In the genomic region with DNA sequence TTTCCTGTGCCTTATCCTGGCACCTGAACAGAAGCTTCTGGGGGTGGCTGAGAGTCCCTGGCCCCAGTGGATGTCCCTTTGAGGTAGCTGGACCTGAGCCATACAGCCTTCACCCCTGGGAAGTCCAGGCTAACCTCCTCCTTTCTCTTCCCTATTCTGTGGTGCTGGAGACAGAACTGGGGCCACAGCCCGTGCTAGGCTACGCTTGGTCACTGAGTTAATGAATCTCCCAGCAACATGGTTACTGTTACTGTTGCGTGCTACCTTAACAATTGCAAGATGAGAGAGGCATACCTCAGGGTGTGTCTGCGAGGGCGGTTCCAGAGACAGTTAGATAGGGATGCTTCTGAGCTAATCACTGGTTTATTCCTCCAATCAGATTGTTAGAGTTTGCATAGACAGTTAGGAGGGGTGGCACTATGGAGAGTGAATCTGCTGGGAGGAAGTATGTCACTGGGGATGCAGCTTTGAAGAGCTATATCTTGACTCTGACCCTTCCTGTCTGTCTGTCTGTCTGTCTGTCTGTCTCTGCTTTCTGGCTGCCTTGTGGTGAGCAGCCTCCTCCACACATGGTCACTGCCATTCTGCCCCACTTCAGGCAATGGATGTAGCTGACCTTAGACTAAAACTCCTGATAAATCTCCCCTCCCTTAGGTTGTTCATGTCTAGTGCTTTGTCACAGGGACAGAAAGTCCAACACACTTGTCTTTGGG, we compare ENCODE assay signal across 10 mouse cellular contexts. TPM values are rescaled to one million over a fixed set of nuclear protein-coding genes. Genes with fewer than 3 reads are reported as not detected.
DNase-seq lines count a peak whose midpoint lies in the region; ATAC-seq and TF ChIP-seq lines count a peak whose summit lies in the region.
"Had no signal": no experiment of that assay in that cellular context is flagged by ENCODE, and none has a peak within 500 bp of the region (broad histone marks: within the 10 kb centered on the region; RNA-seq: fewer than 3 reads in every experiment).

No protein-coding gene starts in this region.

- peaks cover 61% of the 10 kb centered on the region for H3K4me1 ChIP-seq in heart, embryonic 13.5 days
- peaks cover 84% of the 10 kb centered on the region for H3K4me1 ChIP-seq in hindbrain, embryonic 13.5 days (replicated peaks)
- H3K4me1 ChIP-seq in midbrain, embryonic 13.5 days (replicated peaks): peaks cover 67% of the 10 kb centered on the region
- H3K4me1 ChIP-seq in lung, adult 2 months (ENCODE audit: control insufficient read depth, insufficient read depth, low read length): peaks cover 4% of the 10 kb centered on the region

- no peaks in the 10 kb centered on the region for H3K36me3 ChIP-seq in heart, embryonic 13.5 days
- H3K36me3 ChIP-seq in hindbrain, embryonic 13.5 days: no peaks in the 10 kb centered on the region
- H3K36me3 ChIP-seq in midbrain, embryonic 13.5 days: no peaks in the 10 kb centered on the region

- no peak for ATAC-seq in heart, embryonic 13.5 days (ENCODE audit: extremely low read depth, insufficient number of reproducible peaks, low FRiP score, low TSS enrichment)
- ATAC-seq in hindbrain, embryonic 13.5 days (ENCODE audit: low FRiP score): no peak
- no peak for ATAC-seq in midbrain, embryonic 13.5 days
- ATAC-seq in inflammation-experienced regulatory T-cells, adult 6 months: no peak
- ATAC-seq in CD4-positive, CD25-positive, alpha-beta regulatory T cell, adult 4 months: no peak
- ATAC-seq: intestine, postnatal 0 days had no signal

- DNase-seq in heart, adult 11 months: no peak
- peak; percentile 33 for DNase-seq in c-Kit-negative CD71-positive TER-119-positive erythroid progenitor cells, embryonic 14.5 days (ENCODE audit: low read depth, low spot score)
- no peak for DNase-seq in lung, adult 2 months
- DNase-seq: heart, adult 2 months had no signal

- H3K27ac ChIP-seq in heart, embryonic 13.5 days (replicated peaks): no peak overlapping the region
- peak overlapping the region; percentile 76 for H3K27ac ChIP-seq in hindbrain, embryonic 13.5 days
- 0 out of 2 replicates have a peak overlapping the region, but pooled peaks have one; percentile 44 for H3K27ac ChIP-seq in midbrain, embryonic 13.5 days
- H3K27ac ChIP-seq: heart, adult 2 months had no signal

- H3K27me3 ChIP-seq in heart, embryonic 13.5 days (replicated peaks): peaks cover 3% of the 10 kb centered on the region; the same call in 1 of the 2 replicates
- no peaks in the 10 kb centered on the region for H3K27me3 ChIP-seq in hindbrain, embryonic 13.5 days
- H3K27me3 ChIP-seq in midbrain, embryonic 13.5 days: peaks cover 13% of the 10 kb centered on the region; the same call in 1 of the 2 replicates

- H3K9me3 ChIP-seq in heart, embryonic 13.5 days: no peaks in the 10 kb centered on the region
- no peaks in the 10 kb centered on the region for H3K9me3 ChIP-seq in hindbrain, embryonic 13.5 days
- no peaks in the 10 kb centered on the region for H3K9me3 ChIP-seq in midbrain, embryonic 13.5 days

- WGBS in heart, embryonic 13.5 days: 79% methylated on average over 5 of the region's 5 CpGs
- WGBS in hindbrain, embryonic 13.5 days: 68% methylated on average over 5 of the region's 5 CpGs
- 70% methylated on average over 5 of the region's 5 CpGs for WGBS in midbrain, embryonic 13.5 days
- 86% methylated on average over 5 of the region's 5 CpGs for WGBS in lung, adult 2 months

- TF ChIP-seq POLR2A in lung, adult 2 months (IDR thresholded peaks at IDR 0.05; ENCODE audit: borderline replicate concordance, extremely low read depth, low read depth, low read length): no peak

- no peak overlapping the region for H3K4me2 ChIP-seq in heart, embryonic 13.5 days
- H3K4me2 ChIP-seq in hindbrain, embryonic 13.5 days: peak overlapping the region; percentile 41
- H3K4me2 ChIP-seq in midbrain, embryonic 13.5 days (replicated peaks): no peak overlapping the region

- H3K9ac ChIP-seq in heart, embryonic 13.5 days: peak overlapping the region; percentile 54; the same call in 1 of the 2 replicates
- no peak overlapping the region for H3K9ac ChIP-seq in hindbrain, embryonic 13.5 days
- no peak overlapping the region for H3K9ac ChIP-seq in midbrain, embryonic 13.5 days (replicated peaks)

- H3K4me3 ChIP-seq in heart, embryonic 13.5 days: no peak overlapping the region
- no peak overlapping the region for H3K4me3 ChIP-seq in hindbrain, embryonic 13.5 days
- no peak overlapping the region for H3K4me3 ChIP-seq in midbrain, embryonic 13.5 days (replicated peaks)
- no peak overlapping the region for H3K4me3 ChIP-seq in lung, adult 2 months (replicated peaks; ENCODE audit: extremely low read depth, low read depth, low read length)
- H3K4me3 ChIP-seq: heart, adult 2 months had no signal

- no peak for TF ChIP-seq CTCF in lung, adult 2 months (IDR thresholded peaks at IDR 0.05; ENCODE audit: insufficient read depth, low read length)

RNA-seq across cellular contexts. Expression of a gene that starts 20.1 kb away (rescaled TPM):
- polyA plus RNA-seq in heart, embryonic 13.5 days (2015; fragmentation: Nextera tagmentation; extraction: Ambion mirVana): 0.32 and 0.41 TPM in 2 replicates
- 2.7 and 3.6 TPM in 2 replicates for polyA plus RNA-seq in hindbrain, embryonic 13.5 days (2015; fragmentation: Nextera tagmentation; extraction: Ambion mirVana)
- polyA plus RNA-seq in midbrain, embryonic 13.5 days (2015; fragmentation: Nextera tagmentation; extraction: Ambion mirVana): 4.0 and 4.9 TPM in 2 replicates
- not detected for polyA plus RNA-seq in inflammation-experienced regulatory T-cells, adult 6 months (2017; shearing (Covaris generic))
- polyA plus RNA-seq in CD4-positive, CD25-positive, alpha-beta regulatory T cell, adult 4 months (2017; shearing (Covaris generic)): not detected
- polyA plus RNA-seq in lung, adult 2 months (2012; rRNA removed): 1.6 and 3.1 TPM in 2 replicates

RNA-seq across cellular contexts. Expression of a gene that starts 33.5 kb away (rescaled TPM):
- 2.8 and 3.1 TPM in 2 replicates for polyA plus RNA-seq in heart, embryonic 13.5 days (2015; fragmentation: Nextera tagmentation; extraction: Ambion mirVana)
- 10.2 and 14.8 TPM in 2 replicates for polyA plus RNA-seq in hindbrain, embryonic 13.5 days (2015; fragmentation: Nextera tagmentation; extraction: Ambion mirVana)
- polyA plus RNA-seq in midbrain, embryonic 13.5 days (2015; fragmentation: Nextera tagmentation; extraction: Ambion mirVana): 4.4 and 6.5 TPM in 2 replicates
- polyA plus RNA-seq in inflammation-experienced regulatory T-cells, adult 6 months (2017; shearing (Covaris generic)): not detected
- polyA plus RNA-seq in CD4-positive, CD25-positive, alpha-beta regulatory T cell, adult 4 months (2017; shearing (Covaris generic)): not detected
- polyA plus RNA-seq in lung, adult 2 months (2012; rRNA removed): 179 and 202 TPM in 2 replicates

Comparison
In these comparisons a context has a peak if more than half of its experiments do, and no peak if none do; other contexts are left out.
1. RNA of a gene that starts 33.5 kb away (polyA plus RNA-seq): 179 to 202 TPM in lung, adult 2 months; 10.2 to 14.8 TPM in hindbrain, embryonic 13.5 days, 4.4 to 6.5 TPM in midbrain, embryonic 13.5 days, 2.8 to 3.1 TPM in heart, embryonic 13.5 days, not detected in inflammation-experienced regulatory T-cells, adult 6 months and not detected in CD4-positive, CD25-positive, alpha-beta regulatory T cell, adult 4 months; every median in the first group is over 10 times any median in the second.